In the genomic region with DNA sequence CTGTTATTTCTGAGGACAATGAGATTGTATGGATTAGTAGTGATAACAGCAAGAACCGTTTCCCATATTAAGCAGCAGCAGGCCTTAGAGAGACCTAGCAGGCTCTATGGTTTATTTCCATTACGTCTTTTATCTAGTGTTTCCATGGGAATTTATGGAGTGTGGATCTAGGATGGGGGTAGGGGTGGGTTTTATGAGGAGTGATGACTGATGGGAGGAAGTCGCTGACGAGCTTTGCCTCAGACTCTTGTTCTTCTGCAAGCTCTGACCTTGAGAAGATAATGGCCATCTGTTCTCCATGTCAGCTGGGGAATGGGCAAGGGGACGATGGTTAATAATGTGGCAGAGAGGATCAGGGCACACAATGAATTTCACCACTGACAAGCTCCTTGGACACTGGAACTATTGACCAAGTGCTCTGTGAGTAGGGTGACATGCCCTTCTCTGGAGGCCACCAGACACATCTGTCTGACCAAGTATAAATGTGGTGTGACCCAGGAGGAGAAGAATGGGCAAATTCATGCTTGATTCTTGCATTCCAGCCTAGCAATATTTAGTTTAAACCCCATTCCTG, we compare ENCODE assay signal across 12 mouse cellular contexts.
"Had no signal": no experiment of that assay in that cellular context is flagged by ENCODE, and none has a peak within 500 bp of the region (broad histone marks: within the 10 kb centered on the region; RNA-seq: fewer than 3 reads in every experiment).

No protein-coding gene starts in this region.

- DNase-seq: kidney, adult 18-20 months; kidney, postnatal 10 days; kidney, postnatal 4 days; liver; liver, embryonic 13.5 days; liver, postnatal 0 days; thymus, postnatal 4 days had no signal

- H3K4me3 ChIP-seq: intestine, embryonic 15.5 days; layer of hippocampus, adult 2 months; limb, embryonic 12.5 days; liver, embryonic 13.5 days; midbrain, embryonic 12.5 days had no signal

- H3K4me1 ChIP-seq: intestine, embryonic 15.5 days; liver, embryonic 13.5 days; midbrain, embryonic 12.5 days had no signal

- ATAC-seq: intestine, embryonic 15.5 days; liver, postnatal 0 days had no signal

- H3K9ac ChIP-seq: intestine, embryonic 15.5 days; limb, embryonic 12.5 days; liver, embryonic 13.5 days; liver, postnatal 0 days; midbrain, embryonic 12.5 days had no signal

- H3K27me3 ChIP-seq: intestine, embryonic 15.5 days; limb, embryonic 12.5 days; liver, embryonic 13.5 days; midbrain, embryonic 12.5 days had no signal

- H3K27ac ChIP-seq: intestine, embryonic 15.5 days; layer of hippocampus, adult 2 months; limb, embryonic 12.5 days; liver, embryonic 13.5 days; midbrain, embryonic 12.5 days; stomach, postnatal 0 days had no signal

- H3K36me3 ChIP-seq: intestine, embryonic 15.5 days; limb, embryonic 12.5 days; liver, embryonic 13.5 days; midbrain, embryonic 12.5 days had no signal

- H3K4me2 ChIP-seq: intestine, embryonic 15.5 days; limb, embryonic 12.5 days; liver, embryonic 13.5 days; midbrain, embryonic 12.5 days had no signal

- H3K9me3 ChIP-seq: intestine, embryonic 15.5 days; limb, embryonic 12.5 days; liver, embryonic 13.5 days; midbrain, embryonic 12.5 days had no signal
